Comparison of ENCODE assay signal across 14 mouse cellular contexts in genomic region chr4:143987475-143987941, GRCm38 (mm10). TPM values are rescaled to one million over a fixed set of nuclear protein-coding genes. Genes with fewer than 3 reads are reported as not detected.
A peak's percentile ranks its signal among the peaks of the same experiment; 100 is the strongest.
DNase-seq lines count a peak whose midpoint lies in the region.
"Had no signal": no experiment of that assay in that cellular context is flagged by ENCODE, and none has a peak within 500 bp of the region (broad histone marks: within the 10 kb centered on the region; RNA-seq: fewer than 3 reads in every experiment).

No protein-coding gene starts in this region.

- peak; percentile 47 to 89 for DNase-seq in adrenal gland, adult (ENCODE audit: inconsistent age in 2 of 2, low spot score in 1 of 2)
- DNase-seq in cerebellum, postnatal 10 days: peak; percentile 3 to 50
- DNase-seq in heart, adult 11 months: peak; percentile 98
- DNase-seq in kidney, adult 9 months: peak; percentile 69
- peak; percentile 80 for DNase-seq in left cerebral cortex, adult 11 months (ENCODE audit: low spot score)
- DNase-seq in lung, postnatal 4 days: peak; percentile 52 to 57
- peak; percentile 18 to 49 for DNase-seq in spleen, postnatal 10 days (ENCODE audit: low spot score in 2 of 2)
- DNase-seq in urinary bladder, adult 2 months (ENCODE audit: low spot score): peak; percentile 52

RNA-seq across cellular contexts. Expression of gene Pramef17, which starts 6.7 kb away (rescaled TPM):
- not detected in 2 replicates for polyA plus RNA-seq in urinary bladder, adult 2 months (2012; rRNA removed)
- polyA plus RNA-seq: cortical plate, adult 2 months; intestine, embryonic 16.5 days; limb, embryonic 13.5 days; lung, embryonic 16.5 days; midbrain, embryonic 15.5 days; stomach, embryonic 14.5 days had no signal

RNA-seq across cellular contexts. Expression of gene Gm13101, which starts 20.8 kb away (rescaled TPM):
- not detected in 2 replicates for polyA plus RNA-seq in urinary bladder, adult 2 months (2012; rRNA removed)
- polyA plus RNA-seq: cortical plate, adult 2 months; intestine, embryonic 16.5 days; limb, embryonic 13.5 days; lung, embryonic 16.5 days; midbrain, embryonic 15.5 days; stomach, embryonic 14.5 days had no signal

RNA-seq across cellular contexts. Expression of gene Pramef25, which starts 36.7 kb away (rescaled TPM):
- polyA plus RNA-seq in urinary bladder, adult 2 months (2012; rRNA removed): not detected in 2 replicates
- polyA plus RNA-seq: cortical plate, adult 2 months; intestine, embryonic 16.5 days; limb, embryonic 13.5 days; lung, embryonic 16.5 days; midbrain, embryonic 15.5 days; stomach, embryonic 14.5 days had no signal

Comparison
In these comparisons a context has a peak if more than half of its experiments do, and no peak if none do; other contexts are left out.
1. Peak in every context shown above with its lines: DNase-seq.
2. DNase-seq: peak in every context shown above with its lines; median percentile 98 in heart, adult 11 months; 80 in left cerebral cortex, adult 11 months; 69 in kidney, adult 9 months; 68 in adrenal gland, adult; 54 in lung, postnatal 4 days; 52 in urinary bladder, adult 2 months; 34 in spleen, postnatal 10 days; 26 in cerebellum, postnatal 10 days.